Mouse (Mus musculus) spleen, adult 2 months (tissue): ENCODE results near the gene Bcl2l14.

Experiments used
- CTCF ChIP-seq: fragments of 200-500 bp; IDR thresholded peaks from 2 replicates; pipeline ENCODE4 v1.5.1; 2011; ENCODE audit warnings: mild to moderate bottlenecking, inconsistent platforms; ENCODE audit not compliant: insufficient read depth, insufficient read length, insufficient replicate concordance; ENCODE audit errors: extremely low read depth
- POLR2A ChIP-seq: fragments of 200-500 bp; IDR thresholded peaks from 2 replicates; pipeline ENCODE4 v1.6.1; 2011; ENCODE audit warnings: low read depth, low read length, inconsistent platforms

- TF ChIP-seq CTCF (no peak), POLR2A (no peak)
These were observed 31.5 kb upstream of the Bcl2l14 start for GRCm38 (mm10) chr6:134364644-134365043.
